Mouse (Mus musculus) thymus, postnatal 4 days (tissue): ENCODE measurements at regions not wholly inside any gene's neighbourhood (a gene's known extent, or its start where the extent isn't known, plus 50 kb on each side); places are given as distances from the start of the nearest gene placed in this dataset.

Source experiments
- DNase-seq: peaks from one replicate; pipeline ENCODE4 v3.0.0; 2021

- DNase-seq = no peak
Measured at GRCm38 (mm10) chr8:11909146-11909545, 68.9 kb downstream of the Tex29 start.

DNA sequence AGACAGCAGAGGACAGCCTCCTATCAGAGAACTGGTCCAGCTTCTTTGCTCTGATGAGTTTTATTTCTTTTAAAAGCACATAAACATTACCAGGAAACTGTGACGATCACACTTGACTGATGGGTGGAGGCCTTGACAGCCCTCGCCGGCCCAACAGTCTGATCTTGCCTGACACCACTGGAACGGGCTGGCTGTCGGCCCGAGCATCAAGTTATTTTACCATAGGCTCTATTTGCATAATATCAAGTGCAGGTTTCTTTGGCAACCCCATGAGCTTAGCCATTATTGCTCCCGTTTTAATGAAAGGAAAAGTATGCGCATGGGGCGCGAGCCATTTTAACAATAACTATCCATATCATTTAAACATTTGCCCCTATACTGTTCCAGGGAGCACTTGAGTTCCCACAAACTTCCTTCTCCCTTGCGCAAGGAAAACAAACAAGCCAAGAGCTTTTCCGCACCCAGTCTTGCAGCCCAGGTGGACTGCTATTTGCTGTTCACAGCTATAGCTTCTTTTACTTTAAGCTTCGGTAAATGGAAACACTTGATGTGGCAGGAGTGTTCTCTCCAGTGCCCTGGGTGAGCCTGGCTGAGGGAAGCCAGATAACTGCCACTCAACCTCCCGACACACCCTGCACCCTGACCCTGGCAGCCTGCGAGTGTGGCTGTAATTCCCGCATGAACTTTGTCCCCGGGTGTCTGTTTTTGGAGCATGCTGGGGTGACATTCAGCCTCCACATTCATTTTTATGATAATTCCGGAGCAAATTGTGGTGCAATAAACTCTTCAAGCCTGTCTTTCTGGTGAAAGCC lies 71.6 kb downstream of the Tex29 start:
- no peak for DNase-seq

- DNase-seq = no peak
Measured at GRCm38 (mm10) chr8:11912451-11913128, 72.3 kb downstream of the Tex29 start.

DNA sequence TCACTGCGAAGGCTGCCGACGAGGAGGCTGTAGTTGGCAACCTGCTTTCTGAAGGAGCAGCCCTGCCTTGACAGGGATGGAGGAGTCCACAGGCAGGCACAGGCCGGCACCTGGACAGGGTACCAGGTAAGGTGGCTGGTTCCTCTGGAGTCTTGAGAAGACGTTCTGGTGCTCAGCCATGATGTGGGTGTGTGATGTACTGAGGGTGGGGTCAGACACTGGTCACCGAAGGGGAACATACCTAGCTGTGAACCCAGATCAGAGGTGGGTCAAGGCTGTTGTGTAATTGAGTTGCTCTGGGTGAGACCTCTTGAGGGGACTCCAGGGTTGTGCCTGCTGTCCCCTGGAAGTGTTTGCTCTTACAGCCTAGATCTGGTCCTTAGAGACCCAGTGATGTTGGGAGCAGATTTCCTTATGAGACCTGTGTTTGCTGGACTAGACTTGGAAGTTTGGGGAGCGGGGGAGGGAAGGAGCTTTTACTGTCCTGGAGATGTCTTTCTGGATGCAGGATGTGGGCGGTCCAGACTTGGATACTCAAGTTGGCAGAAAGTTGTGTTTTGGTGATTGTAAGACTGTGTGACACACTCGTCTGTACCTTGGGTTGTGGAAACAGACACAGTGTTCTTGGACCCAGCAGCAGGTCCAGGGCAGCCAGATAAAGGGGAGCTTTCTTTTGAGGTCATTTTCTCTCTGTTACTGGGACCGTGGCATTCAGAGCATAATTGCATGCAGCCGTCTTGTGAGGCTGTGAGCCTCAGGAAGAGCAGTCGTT lies 73.0 kb downstream of the Tex29 start:
- DNase-seq = no peak

DNA sequence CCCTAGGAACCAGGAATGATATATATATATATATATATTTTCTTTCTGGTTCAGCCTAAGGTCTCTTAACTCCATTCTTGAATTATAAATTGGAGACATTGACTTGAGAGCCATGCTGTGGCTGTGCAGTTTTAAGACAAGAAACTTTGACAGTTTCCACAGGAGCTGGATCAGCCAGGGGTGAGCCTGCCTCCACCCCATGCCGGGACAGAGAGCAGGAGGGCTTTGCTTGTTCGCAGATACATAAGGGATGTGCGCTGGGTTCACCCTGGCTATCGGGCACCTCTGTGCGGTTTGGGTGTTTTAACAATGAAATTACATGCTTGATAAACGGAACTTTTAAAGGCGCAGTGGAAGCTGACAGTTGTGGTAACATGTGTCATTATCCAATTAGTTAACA lies 73.9 kb downstream of the Tex29 start:
- DNase-seq = no peak

- DNase-seq = no peak
Measured at GRCm38 (mm10) chr8:11914681-11915474, 74.6 kb downstream of the Tex29 start.

GRCm38 (mm10) chr8:11915721-11916120 lies 75.4 kb downstream of the Tex29 start:
- DNase-seq = no peak

GRCm38 (mm10) chr8:11919876-11920275 lies 79.6 kb downstream of the Tex29 start:
- DNase-seq = no peak

GRCm38 (mm10) chr8:11923115-11923514 lies 82.8 kb downstream of the Tex29 start:
- peak; percentile 19 for DNase-seq

- peak; percentile 73 for DNase-seq
Measured at GRCm38 (mm10) chr8:11924165-11924564, 83.9 kb downstream of the Tex29 start.

GRCm38 (mm10) chr8:11942892-11943332 lies 102.6 kb downstream of the Tex29 start:
- peak; percentile 25 for DNase-seq

GRCm38 (mm10) chr8:11947766-11948165 lies 107.5 kb downstream of the Tex29 start:
- DNase-seq = no peak

DNA sequence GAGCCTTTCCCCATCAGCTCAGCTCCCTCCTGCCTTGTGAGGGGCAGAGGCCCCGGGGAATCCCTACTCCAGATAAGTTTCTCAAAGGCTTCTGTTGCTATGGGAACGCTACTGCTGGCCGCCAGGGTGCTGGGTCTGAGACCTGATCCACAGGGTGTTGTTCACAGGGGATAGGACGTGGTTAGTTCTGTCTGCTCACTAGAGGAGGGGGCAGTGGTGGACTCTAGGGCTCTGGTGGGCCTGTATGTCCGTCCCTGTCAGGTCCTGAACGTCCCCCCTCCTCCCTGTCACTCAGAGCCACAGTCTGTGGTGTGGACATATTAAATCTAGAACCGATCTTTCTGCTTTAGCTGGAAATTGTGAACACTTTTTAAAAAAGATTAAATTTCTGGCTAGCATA lies 116.0 kb downstream of the Tex29 start:
- no peak for DNase-seq

DNA sequence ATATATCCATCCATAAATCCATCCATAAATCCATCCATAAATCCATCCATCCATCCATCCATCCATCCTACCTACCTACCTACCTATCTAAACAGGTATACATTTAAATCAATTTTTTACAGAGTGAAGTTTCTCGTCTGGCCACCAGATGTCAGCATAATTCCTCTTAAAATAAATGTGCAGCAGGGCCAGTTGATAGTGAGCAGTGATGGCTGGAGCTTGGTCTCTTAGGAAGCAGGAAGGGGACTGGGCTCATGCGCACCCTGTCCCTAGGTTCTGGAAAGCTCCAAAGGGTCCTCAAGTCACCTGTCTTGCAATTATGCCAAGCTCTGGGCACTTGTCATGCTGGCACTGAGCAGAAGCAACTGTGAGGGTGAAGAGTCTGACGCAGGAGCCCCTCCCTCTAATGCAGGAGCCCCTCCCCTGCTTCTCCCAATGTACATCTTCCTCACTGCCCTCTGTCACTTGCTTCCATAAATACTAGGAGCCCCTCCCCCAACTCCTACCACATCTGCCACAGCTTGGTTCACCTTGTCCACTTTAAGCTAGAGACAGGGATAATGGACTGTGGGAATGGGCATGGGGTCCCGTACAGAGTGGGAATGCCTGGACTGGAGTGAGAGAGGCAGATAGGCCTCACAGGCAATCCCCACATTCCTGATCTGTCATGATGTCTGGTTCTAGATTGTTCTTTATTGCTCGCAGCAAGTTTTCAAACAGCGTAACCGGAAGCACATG lies 116.9 kb downstream of the Tex29 start:
- peak; percentile 15 for DNase-seq

GRCm38 (mm10) chr8:11958176-11958575 lies 117.9 kb downstream of the Tex29 start:
- DNase-seq = no peak

GRCm38 (mm10) chr8:11959466-11959865 lies 119.2 kb downstream of the Tex29 start:
- DNase-seq = no peak

DNA sequence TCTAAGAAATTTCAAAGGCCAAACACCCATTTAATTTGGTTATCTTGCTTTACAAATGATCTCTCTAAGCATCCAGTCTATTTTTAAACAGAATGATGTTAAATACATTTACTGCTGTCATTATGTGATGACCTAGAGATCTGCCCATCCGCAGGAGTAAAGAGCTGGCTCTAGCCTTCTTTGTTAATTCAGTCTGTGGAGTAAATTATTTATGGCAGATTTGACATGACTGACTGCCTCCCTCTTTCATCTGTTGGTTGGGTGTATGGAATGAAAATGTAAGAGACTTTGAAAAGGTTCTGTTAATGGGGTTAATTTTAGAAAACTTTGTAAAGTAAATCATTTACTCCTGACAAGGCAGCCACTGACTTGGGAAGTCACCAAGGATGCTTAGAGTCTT lies 123.3 kb downstream of the Tex29 start:
- DNase-seq = no peak

GRCm38 (mm10) chr8:11967670-11968069 lies 127.4 kb downstream of the Tex29 start:
- DNase-seq = no peak

- no peak for DNase-seq
Measured at GRCm38 (mm10) chr8:11970515-11970914, 130.2 kb downstream of the Tex29 start.

GRCm38 (mm10) chr8:11973436-11973835 lies 133.2 kb downstream of the Tex29 start:
- no peak for DNase-seq

GRCm38 (mm10) chr8:11977121-11977520 lies 136.8 kb downstream of the Tex29 start:
- DNase-seq = no peak

GRCm38 (mm10) chr8:11979056-11979455 lies 138.8 kb downstream of the Tex29 start:
- DNase-seq = no peak
